Mouse (Mus musculus): ENCODE measurements around the gene Sirt1. TPM values are rescaled to one million over a fixed set of nuclear protein-coding genes. Genes with fewer than 3 reads are reported as not detected.
"Not testable (repeated sequence)": the region's sequence is repeated elsewhere in the genome, so short reads cannot be mapped to it uniquely, and the experiment has no call there.

Sirt1 gene
- total RNA-seq (2022) = 10 to 100 TPM in 2 of 4 experiments, 1 to 10 TPM in 2; 9.3 to 12.3 (median 10.7) TPM

- DNase-seq (ENCODE audit: low spot score) = no peak
Measured at GRCm38 (mm10) chr10:63381498-63382280, at the start of gene Sirt1. Gene Sirt1, minus strand, starts transcription at chr10:63381704.

GRCm38 (mm10) chr10:63429785-63430305 lies 48.3 kb upstream of the Sirt1 start, which contains the start of gene Ctnna3:
Gene Ctnna3, plus strand, starts transcription at chr10:63430098.
- peak; percentile 82 for DNase-seq (ENCODE audit: low spot score)

GRCm38 (mm10) chr10:63429380-63429779 lies 47.9 kb upstream of the Sirt1 start:
- peak; percentile 99 for DNase-seq (ENCODE audit: low spot score)

- no peak for DNase-seq (ENCODE audit: low spot score)
Measured at GRCm38 (mm10) chr10:63429023-63429340, 47.5 kb upstream of the Sirt1 start.

- DNase-seq (ENCODE audit: low spot score) = peak; percentile 21
Measured at GRCm38 (mm10) chr10:63428243-63429022, 46.9 kb upstream of the Sirt1 start.

GRCm38 (mm10) chr10:63427146-63427545 lies 45.6 kb upstream of the Sirt1 start:
- DNase-seq (ENCODE audit: low spot score) = no peak

- peak; percentile 30 for DNase-seq (ENCODE audit: low spot score)
Measured at GRCm38 (mm10) chr10:63424475-63424814, 42.9 kb upstream of the Sirt1 start.

GRCm38 (mm10) chr10:63423591-63424474 lies 42.3 kb upstream of the Sirt1 start:
- no peak for DNase-seq (ENCODE audit: low spot score)

GRCm38 (mm10) chr10:63422736-63422992 lies 41.2 kb upstream of the Sirt1 start:
- DNase-seq (ENCODE audit: low spot score) = no peak

GRCm38 (mm10) chr10:63421739-63422735 lies 40.5 kb upstream of the Sirt1 start, which contains the start of gene Gm7075:
Gene Gm7075, minus strand, starts transcription at chr10:63421789.
- DNase-seq (ENCODE audit: low spot score) = peak; percentile 22

- DNase-seq (ENCODE audit: low spot score) = no peak
Measured at GRCm38 (mm10) chr10:63417061-63417460, 35.6 kb upstream of the Sirt1 start.

GRCm38 (mm10) chr10:63415850-63416249 lies 34.3 kb upstream of the Sirt1 start:
- DNase-seq (ENCODE audit: low spot score) = no peak

GRCm38 (mm10) chr10:63415287-63415686 lies 33.8 kb upstream of the Sirt1 start:
- DNase-seq (ENCODE audit: low spot score) = no peak

GRCm38 (mm10) chr10:63412756-63413155 lies 31.3 kb upstream of the Sirt1 start:
- DNase-seq (ENCODE audit: low spot score) = no peak

- not testable (repeated sequence) for DNase-seq (ENCODE audit: low spot score)
Measured at GRCm38 (mm10) chr10:63411674-63412073, 30.2 kb upstream of the Sirt1 start.

GRCm38 (mm10) chr10:63410162-63410956 lies 28.9 kb upstream of the Sirt1 start:
- no peak for DNase-seq (ENCODE audit: low spot score)

- DNase-seq (ENCODE audit: low spot score) = no peak
Measured at GRCm38 (mm10) chr10:63403636-63404035, 22.1 kb upstream of the Sirt1 start.

GRCm38 (mm10) chr10:63402731-63403504 lies 21.4 kb upstream of the Sirt1 start:
- DNase-seq (ENCODE audit: low spot score) = no peak

GRCm38 (mm10) chr10:63396963-63397362 lies 15.5 kb upstream of the Sirt1 start:
- no peak for DNase-seq (ENCODE audit: low spot score)
